Mouse (Mus musculus) heart, adult 10 weeks (tissue): ENCODE measurements around the gene Ensa. TPM values are rescaled to one million over a fixed set of nuclear protein-coding genes. Genes with fewer than 3 reads are reported as not detected.

Experiments
- polyA plus RNA-seq: library from polyadenylated mRNA; stranded (reverse); fragments of 350-450 nt; fragmentation: Illumina TruSeq; extraction: RNeasy Lipid Tissue Mini Kit (QIAGEN cat#74804); gene quantifications from one replicate; pipeline ENCODE4 v1.2.3, GENCODE M21; 2014; ENCODE audit warnings: low read depth, low replicate concordance

The Ensa gene
- polyA plus RNA-seq = 82.3 TPM

GRCm38 (mm10) chr3:95624628-95625503, at the start of gene Ensa:
Gene Ensa, plus strand, starts transcription at chr3:95624993.

GRCm38 (mm10) chr3:95588604-95589086, 36.1 kb upstream of the Ensa start, which contains the start of gene Golph3l:
Gene Golph3l, plus strand, starts transcription at chr3:95588934.

GRCm38 (mm10) chr3:95658236-95658867, 33.6 kb downstream of the Ensa start, which contains the start of gene Mcl1:
Gene Mcl1, plus strand, starts transcription at chr3:95658788.

Other genes with a start within 250 kb of the Ensa start
- gene 4930558C23Rik, start 222.2 kb upstream of the Ensa start, polyA plus RNA-seq = not detected
- gene Arnt, start 190.6 kb upstream of the Ensa start, polyA plus RNA-seq = 34.4 TPM
- gene Ctsk, start 125.7 kb upstream of the Ensa start, polyA plus RNA-seq = 5.2 TPM
- gene Ctss, start 98.2 kb upstream of the Ensa start, polyA plus RNA-seq = 20.0 TPM
- gene Hormad1, start 65.3 kb upstream of the Ensa start, polyA plus RNA-seq = not detected
- gene Golph3l, start 36.1 kb upstream of the Ensa start, polyA plus RNA-seq = 17.8 TPM
- gene Mcl1, start 33.8 kb downstream of the Ensa start, polyA plus RNA-seq = 125 TPM
- 41.3 TPM for gene Adamtsl4, start 62.9 kb downstream of the Ensa start, polyA plus RNA-seq
- 54.6 TPM for gene Ecm1, start 114.6 kb downstream of the Ensa start, polyA plus RNA-seq
- gene Tars2, start 135.2 kb downstream of the Ensa start, polyA plus RNA-seq = 42.7 TPM
- gene Rprd2, start 193.9 kb downstream of the Ensa start, polyA plus RNA-seq = 17.4 TPM
- 20.2 TPM for gene Prpf3, start 230.9 kb downstream of the Ensa start, polyA plus RNA-seq
- gene Mrps21, start 246.5 kb downstream of the Ensa start, polyA plus RNA-seq = 443 TPM